Mouse (Mus musculus): ENCODE data around the gene Mrpl55.
A peak's percentile ranks its signal among the peaks of the same experiment; 100 is the strongest.

Mrpl55 gene

GRCm38 (mm10) chr11:59228122-59228953 lies 26.1 kb downstream of the Mrpl55 start, which contains the start of gene Arf1:
Arf1 (minus strand) TSS chr11:59228270.
- DNase-seq: peak; percentile 95 to 97

- peak; percentile 58 to 84 for DNase-seq
Measured at GRCm38 (mm10) chr11:59230144-59230760, 28.0 kb downstream of the Mrpl55 start.

- no peak for DNase-seq
Measured at GRCm38 (mm10) chr11:59232797-59233196, 30.5 kb downstream of the Mrpl55 start.

GRCm38 (mm10) chr11:59238525-59239427 lies 36.5 kb downstream of the Mrpl55 start:
- peak; percentile 64 to 75 for DNase-seq

- no peak for DNase-seq
Measured at GRCm38 (mm10) chr11:59239428-59239785, 37.1 kb downstream of the Mrpl55 start.

- DNase-seq: no peak
Measured at GRCm38 (mm10) chr11:59239796-59240195, 37.5 kb downstream of the Mrpl55 start.

GRCm38 (mm10) chr11:59241841-59242240 lies 39.6 kb downstream of the Mrpl55 start:
- no peak for DNase-seq

GRCm38 (mm10) chr11:59243856-59244255 lies 41.6 kb downstream of the Mrpl55 start:
- DNase-seq: no peak

- DNase-seq: no peak
Measured at GRCm38 (mm10) chr11:59248101-59248500, 45.8 kb downstream of the Mrpl55 start.
